Mouse (Mus musculus) gastrocnemius, postnatal 14 days (tissue): ENCODE data around the gene Dock8. TPM values are rescaled to one million over a fixed set of nuclear protein-coding genes. Genes with fewer than 3 reads are reported as not detected.

Source experiments
- DNase-seq: peaks from one replicate; pipeline ENCODE4 v3.0.0; 2021; ENCODE audit warnings: mixed read lengths
- intact Hi-C: fragments of 180-260 bp; cut with DNase I; formaldehyde crosslinking; loops from one replicate; pipeline ENCODE4 v1.15.1; 2025; ENCODE audit warnings: low total_unique reads
- total RNA-seq, 2 experiments: library from RNA; stranded (reverse); gene quantifications; 2 replicates each; pipeline ENCODE4 v1.2.3; 2021

The Dock8 gene
- total RNA-seq, 2 experiments from 2014 or later = 1.8 to 2.6 TPM

DNA sequence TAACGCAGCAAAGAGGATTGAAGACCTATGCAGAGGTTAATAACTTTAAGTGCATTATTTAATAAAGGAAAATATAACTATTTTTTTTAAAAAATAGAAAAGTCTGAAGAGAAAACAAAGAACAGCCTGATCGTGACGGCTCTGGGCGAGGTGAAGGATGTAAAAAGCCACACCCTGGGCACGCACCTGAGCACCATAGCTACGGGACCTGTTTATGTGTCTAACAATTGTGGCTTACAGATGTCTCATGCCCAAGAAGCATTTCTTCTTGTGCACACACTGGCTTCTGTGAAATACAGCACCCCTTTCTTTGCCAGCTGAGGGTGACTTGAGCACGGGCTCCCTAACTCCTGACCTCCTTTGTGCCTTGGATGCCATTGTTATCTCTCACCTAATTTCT lies 56.2 kb downstream of the Dock8 start:
- intact Hi-C loops = no loop called here
- DNase-seq = no peak

DNA sequence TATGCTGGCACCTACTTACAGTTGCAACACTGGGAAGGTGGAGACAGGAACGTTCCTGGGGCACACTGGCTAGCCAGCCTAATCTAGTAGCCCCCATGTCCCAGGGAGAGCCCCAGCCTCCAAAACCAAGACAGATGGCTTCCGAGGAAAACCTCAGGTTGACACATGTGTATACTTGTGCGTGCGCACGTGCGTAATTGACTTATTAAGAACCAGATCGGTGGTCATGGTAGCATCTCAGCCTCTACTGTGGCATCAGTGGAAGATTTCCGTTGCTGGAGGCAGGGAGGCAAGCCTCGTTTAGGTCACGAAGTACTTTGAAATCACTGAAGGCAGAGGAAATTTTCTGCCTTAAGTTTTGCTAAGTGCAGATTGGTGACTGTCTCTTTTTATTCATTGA lies 56.9 kb downstream of the Dock8 start:
- no peak for DNase-seq
- intact Hi-C loops = no loop called here

DNA sequence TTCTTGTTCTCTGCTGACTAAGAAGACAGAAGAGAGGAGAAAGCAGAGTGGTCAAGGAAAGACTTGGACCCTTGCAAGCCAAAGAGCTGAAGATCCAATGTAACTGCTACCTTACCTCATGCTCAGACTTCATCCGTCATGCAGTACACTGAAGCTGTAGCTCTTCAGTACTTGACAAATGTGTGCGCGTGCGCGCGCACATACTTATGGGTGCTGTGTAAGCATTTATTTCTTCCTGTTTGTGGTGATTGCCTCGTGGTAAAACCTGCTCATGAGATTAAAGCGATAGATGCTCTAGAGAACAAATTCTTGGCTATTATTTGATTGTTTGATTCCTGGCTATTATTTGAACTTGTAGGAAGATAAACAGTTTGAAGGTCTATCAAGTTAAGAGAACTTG lies 58.5 kb downstream of the Dock8 start:
- no peak for DNase-seq
- intact Hi-C loops = no loop called here

DNA sequence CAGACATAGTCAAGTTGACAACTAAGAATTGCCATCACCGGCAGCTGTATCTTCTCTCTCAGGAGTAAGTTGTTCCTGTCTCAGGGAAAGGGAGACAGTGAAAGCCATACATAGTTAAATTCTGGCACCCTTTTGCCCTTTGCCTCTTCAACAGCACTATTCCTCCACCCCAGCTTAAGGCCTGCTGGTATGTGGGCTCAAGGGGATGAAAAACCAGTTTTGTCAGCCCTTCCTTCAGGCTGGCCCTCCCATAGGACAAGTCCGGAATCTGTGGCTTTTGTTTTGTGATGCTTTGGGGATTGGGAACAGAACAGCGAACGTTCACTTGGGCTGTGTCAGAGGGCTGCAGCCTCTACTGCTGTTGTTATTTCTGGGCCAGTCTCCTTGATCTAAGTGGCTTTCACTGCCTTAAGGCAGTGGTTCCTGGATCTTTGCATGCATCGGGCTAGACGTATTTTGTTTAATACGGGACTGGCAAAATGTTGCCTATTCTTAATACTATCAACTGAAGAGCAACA lies 60.6 kb downstream of the Dock8 start:
- intact Hi-C loops = no loop called here
- no peak for DNase-seq

DNA sequence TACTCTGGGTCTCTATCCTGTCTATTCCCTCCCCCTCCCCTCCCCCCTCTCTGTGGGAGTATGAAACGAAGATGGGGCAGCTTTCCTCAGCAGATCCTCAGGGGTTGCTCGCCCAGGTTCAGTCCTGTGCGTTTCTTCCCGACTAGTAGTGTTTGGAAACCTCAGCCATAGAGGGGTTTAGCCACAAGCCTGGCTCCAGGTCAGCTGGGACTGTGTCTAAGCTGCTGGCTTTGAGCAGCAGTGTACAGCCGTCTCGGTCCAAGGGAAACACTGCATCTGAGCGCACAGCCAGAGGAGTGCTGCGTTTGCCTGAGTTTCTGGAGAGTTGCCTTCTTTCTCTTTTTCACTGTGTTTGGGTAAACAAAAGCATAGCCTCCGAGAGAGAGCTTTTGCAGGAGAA lies 61.0 kb downstream of the Dock8 start:
- intact Hi-C loops = no loop called here
- DNase-seq = peak; percentile 47

DNA sequence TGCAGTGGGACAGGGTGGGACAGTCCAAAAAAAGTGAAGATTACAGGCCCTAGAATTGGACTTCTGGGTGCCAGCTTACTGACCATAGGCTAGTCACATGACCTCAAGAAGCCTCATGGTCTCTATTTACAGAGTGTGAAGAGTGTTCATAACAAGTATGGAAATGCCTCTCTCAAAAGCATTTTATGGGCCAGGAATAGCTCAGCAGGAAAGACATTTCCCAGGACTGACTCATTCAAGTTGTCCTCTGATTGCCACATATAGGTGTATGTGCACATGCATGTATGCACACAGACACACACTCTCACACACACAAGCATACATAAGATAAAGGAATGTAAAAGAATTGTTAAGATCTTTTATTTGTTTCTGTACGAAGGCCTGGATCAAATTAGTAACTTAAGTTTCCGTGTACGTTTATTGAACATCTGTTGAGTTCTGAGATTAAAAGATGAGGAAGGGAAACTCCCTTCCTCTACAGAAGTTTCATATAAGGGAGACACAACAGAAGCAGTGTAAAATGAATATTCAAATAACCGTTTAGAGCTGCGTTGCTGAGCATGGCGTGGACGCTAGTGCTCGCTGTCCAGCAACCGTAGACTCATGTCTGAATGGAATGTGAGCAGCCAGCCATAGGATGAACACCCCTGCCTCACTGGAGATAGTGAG lies 63.0 kb downstream of the Dock8 start:
- no peak for DNase-seq
- intact Hi-C loops = no loop called here

DNA sequence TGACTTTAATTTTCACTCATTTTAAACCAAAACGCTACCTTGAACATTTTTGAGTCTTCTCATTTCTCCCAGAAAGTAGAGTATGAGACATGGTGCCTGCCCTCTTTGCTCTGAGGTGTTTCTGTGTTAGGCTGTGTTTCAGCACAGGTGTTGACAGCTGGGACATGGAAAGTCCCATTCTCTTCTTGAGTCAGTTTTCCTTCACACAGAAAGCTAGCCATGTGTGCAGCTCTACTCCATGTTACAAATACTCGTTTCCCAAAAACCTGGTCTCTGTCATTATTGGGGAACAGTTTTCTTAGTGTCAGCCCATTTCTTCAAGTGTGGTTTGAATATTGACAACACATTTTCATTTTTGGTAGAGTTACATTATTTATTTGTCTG lies 63.5 kb downstream of the Dock8 start:
- no peak for DNase-seq
- intact Hi-C loops = no loop called here

DNA sequence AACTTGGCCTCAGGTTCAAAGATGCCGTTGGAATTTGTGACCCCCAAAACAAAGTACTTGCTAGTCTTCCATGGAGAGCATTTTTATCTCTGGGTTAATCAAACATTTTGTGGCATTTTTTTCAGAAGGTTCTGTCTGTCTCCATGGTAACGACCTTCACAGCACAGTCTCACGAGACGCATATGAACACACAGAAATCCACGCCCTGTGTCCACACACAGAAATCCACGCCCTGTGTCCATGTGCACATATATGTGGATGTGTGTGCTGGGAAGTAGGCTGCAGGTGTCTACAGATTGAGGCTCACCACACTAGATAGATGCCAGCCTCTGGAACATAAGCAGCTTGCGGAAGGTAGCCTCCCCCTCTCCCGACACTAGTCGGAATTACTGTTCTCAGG lies 66.9 kb downstream of the Dock8 start:
- intact Hi-C loops = no loop called here
- DNase-seq = no peak

DNA sequence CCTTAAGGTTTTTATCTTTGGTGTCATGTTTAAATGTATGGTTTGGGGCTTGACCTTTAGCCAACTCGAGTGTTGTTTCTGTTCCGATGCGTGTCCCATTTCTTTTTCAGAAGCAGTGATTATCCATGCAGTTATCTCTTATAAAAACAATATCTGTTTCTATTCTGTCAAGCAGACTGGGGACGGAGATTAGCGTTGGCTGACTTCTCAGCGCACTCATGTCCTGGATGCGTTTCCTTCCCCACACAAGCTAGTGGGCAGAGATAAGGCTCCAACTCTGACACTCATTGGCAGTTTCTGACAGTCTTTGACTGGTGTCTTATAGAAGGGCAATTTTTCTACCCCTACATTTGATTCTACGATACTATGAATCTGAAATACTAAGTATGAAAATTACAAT lies 69.2 kb downstream of the Dock8 start:
- intact Hi-C loops = no loop called here
- DNase-seq = no peak

DNA sequence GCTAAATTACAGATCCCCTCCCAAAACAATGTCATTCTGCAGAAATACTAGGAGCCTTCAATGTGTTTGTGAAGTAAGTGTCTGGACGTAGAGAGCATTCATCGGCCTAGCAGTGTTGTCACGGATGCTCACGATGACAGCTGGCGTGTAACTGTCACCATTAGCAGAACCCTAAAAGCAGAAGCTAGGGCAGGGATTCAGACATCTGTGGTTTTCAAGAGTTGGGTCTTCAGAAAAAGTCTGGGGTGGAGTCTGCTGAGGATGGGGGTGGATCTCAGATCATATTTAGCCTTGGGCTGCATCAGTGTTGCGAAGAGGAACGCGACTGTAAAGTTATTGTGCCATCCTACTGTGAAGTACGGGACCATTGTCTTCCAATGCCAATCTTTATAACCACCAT lies 73.2 kb downstream of the Dock8 start:
- intact Hi-C loops = no loop called here
- DNase-seq = no peak

DNA sequence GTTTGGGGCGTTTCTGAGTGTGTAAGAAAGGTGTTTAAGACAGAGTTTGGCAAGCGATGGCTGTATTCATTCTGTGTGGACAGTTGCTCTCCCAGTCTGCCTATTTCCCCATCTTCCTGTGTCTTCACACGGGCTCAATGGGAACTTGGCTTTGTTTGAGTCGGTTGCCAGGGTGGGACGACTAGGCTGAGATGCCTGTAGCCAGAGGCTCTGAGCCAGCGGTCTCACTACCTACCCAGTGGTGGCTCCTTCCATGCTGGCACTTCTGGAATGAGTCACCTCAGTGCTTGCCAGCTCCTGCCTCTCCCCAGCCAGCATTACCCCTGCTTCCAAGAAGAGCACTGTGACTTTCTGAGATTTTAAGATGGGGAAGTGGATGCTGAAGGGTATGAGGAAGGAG lies 75.4 kb downstream of the Dock8 start:
- DNase-seq = peak; percentile 26
- intact Hi-C loops = no loop called here

DNA sequence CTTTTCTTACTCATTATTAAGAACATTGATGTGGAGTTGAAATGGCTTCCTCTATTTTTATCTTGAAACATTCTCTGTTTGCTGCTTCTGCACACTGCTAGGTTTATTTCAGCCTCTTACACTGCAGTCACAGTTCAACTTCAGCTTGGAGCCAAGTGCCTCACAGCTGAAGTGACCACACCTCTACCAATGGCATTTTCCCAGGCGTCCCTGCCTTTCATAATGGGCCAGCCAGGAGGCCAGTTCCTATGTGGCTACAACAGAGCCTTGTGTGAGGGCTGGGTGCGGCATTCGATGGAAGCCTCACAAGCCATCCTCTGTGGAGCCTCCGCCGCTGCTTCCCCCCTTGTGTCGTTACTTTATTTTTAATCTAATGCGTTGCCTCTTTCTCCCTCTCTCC lies 78.3 kb downstream of the Dock8 start:
- no peak for DNase-seq
- intact Hi-C loops = no loop called here

DNA sequence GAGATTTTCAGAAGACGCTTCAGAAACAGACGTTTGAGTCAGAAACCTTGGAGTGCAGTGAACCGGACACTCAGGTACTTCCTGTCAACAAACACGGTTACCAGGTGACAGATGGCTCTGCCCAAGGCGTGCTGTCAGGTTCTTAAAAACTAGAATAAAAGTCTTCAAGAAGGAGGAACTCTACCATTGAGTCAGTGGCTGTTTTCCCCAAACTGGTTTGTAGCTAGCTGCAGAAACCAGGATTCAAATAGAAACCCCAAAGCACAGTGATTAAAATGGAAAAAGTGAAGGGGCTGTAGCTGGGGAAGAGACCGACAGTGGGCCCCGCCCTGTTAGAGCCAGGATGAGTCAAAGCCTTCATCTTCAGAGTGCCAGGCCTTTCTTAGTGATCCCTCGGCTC lies 78.8 kb downstream of the Dock8 start:
- intact Hi-C loops = no loop called here
- no peak for DNase-seq

DNA sequence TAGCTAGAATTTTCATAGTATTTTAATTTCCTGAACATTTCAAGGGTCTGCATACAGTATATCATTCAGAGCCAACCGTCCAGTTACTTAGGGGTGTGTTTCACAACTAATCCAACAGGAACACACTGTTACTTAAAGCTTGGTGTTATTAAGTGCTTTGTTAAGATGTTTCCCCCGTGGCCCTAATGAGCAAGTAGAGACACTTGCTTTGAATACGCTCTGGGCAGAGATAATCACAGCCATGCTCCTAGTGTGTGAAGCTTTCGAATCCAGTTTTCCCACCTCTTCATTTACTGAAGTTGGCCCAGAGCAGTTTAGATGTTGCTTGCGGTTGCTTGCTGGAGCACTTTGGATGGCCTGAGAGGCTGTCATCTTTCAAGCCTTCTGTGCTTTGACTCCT lies 80.8 kb downstream of the Dock8 start:
- DNase-seq = no peak
- intact Hi-C loops = no loop called here

DNA sequence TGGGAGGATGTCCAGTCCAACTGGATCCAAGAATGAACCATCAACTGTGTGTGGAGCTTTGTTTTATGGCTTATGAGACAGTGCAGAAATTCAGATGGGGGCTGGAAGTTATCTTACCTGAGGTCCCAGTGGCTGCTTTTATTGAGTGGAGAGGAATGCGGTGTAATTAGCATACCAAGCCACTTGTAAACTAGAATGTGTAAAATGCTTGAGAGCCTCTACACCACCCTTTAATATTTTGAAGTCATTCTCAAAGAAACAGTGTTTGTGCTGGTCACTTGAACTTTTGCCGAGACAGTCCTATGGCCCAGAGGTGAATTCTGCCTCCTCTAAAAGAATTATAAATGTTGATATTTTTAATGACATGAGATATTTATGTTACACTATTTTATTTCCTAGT lies 83.5 kb downstream of the Dock8 start:
- intact Hi-C loops = no loop called here

DNA sequence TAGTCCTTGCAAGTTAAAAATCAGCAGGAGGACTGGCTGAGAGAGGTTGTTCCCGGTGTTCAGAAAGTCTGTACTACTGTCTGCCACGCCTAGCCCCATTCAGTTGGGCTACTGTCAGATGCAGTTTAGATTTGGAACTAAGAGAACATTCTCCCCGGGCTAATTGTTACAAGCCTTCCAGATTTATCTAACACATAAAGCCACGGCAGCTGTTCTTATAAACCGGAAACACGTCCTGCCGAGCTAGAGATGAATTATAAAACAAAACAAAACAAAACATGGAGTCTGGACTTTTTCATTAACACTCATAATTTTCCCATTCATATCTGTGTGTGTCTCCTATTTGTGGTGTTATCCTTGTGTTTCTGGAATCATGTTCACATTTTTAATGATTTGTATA lies 87.8 kb downstream of the Dock8 start:
- DNase-seq = no peak
- intact Hi-C loops = no loop called here

More for the DNA sequence above, 83.5 kb downstream of the Dock8 start:
- no peak for DNase-seq

DNA sequence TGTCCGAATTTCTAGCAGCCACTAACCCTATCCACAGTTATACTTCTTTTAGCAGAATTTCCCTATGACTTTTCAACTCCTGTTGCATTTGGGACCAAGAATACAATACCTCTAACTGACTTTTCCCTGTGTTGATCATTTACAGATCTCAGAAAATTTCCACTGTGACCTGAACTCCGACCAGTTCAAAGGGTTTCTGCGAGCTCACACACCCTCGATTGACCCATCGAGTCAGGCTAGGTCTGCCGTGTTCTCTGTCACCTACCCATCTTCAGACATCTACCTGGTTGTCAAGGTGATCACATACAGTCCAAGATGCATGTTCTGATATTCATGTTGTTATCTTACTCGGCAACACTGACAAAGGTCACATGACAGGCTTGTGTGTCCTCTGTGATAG lies 90.4 kb downstream of the Dock8 start:
- intact Hi-C loops = no loop called here

DNA sequence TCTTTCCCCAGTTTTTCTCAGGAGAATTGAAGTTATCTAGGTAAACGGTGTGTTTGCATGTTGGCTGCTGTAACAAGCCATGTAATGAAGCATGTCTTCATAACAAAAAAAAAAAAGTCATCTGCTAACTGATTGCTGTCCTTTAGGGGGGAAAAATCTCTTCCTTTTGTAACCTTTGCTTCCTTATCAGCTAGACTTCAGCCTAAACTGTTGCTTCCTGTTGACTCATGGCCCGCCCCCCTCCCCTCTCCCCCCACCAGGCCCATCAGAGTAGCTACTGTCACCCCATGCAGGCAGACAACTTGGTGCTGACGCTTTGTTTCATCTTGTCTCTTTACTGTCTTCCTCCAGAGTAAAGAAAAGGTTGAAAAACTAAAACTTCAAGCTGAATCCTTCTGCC lies 95.8 kb downstream of the Dock8 start:
- intact Hi-C loops = no loop called here
- DNase-seq = no peak

More for the DNA sequence above, 90.4 kb downstream of the Dock8 start:
- no peak for DNase-seq

DNA sequence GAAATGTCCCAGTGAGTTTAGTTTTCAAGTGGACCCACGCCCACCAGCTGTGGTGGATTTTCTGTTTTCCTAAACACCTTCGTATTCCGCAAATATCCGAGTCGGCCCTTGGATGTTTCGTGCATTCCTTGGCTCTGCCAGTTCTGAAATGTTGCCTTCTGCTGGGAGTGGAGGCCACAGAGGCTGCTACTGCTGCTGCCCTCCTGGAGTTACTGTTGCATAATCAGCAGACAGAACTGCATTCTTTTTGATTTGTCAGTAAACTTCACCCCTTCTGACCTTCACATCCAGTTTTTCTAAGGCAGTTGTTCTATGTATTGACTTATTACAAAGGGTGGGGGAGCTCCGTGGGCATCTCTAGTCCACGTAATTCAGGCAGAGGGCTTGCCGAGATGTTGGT lies 97.0 kb downstream of the Dock8 start:
- no peak for DNase-seq
- intact Hi-C loops = no loop called here

DNA sequence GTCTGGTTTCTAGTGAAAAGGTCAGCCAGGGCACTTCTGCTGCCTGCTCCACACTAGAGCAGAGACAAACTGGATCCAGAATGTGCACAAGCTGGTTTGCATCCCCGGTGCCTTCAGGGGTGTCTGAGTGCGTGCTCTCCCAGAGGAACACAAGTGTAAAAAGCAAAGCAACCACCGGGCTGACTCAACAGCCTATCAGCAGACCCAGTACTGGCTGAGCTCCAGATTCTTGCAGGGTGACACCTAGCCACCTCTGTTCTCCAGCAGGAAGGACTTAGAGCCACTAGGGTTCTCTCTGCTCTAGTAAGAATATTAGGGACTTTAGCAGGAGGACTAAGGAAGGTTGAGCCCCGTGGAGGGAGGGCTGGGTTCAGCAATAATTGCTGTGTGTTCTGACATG lies 97.7 kb downstream of the Dock8 start:
- no peak for DNase-seq
- intact Hi-C loops = no loop called here

DNA sequence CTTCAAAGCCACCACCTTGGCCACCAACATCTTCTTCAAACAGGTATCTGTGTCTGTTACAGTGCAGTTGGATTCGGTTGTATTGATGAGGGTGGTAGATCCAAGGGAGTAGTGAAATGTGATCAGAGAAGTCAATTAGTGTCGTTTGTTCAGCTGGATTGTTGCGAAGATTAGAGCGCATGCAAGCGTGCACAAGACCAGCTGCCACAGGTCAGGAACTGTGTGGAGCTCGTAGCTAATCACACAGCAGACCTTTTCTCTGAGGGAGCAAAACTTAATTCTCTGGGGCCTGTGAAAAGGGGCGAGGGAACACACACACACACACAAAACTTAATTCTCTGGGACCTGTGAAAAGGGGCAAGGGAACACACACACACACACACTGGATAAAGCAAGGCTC lies 98.2 kb downstream of the Dock8 start:
- no peak for DNase-seq
- intact Hi-C loops = no loop called here

DNA sequence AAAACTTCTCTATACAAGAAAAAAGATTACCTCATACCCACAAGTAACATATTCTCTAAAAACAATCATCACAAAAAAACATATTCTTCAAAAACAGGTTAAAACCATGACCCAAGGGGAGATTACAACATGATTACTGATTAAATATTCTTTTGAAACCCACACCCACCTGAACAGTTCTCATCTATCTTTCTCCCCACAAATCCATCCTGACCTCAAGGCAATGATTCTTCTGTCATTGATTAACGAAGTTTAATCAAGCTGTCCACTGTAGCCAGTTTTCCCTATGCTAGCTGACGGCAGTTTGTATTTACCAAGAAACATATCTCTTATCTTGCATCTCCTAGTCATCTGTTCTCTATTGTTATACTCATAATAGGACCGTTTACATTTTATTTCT lies 98.6 kb downstream of the Dock8 start:
- intact Hi-C loops = no loop called here
- DNase-seq = no peak
